Mouse (Mus musculus) spleen, embryonic (tissue): ENCODE results near the gene Sos2.
"Not testable (repeated sequence)": the region's sequence is repeated elsewhere in the genome, so short reads cannot be mapped to it uniquely, and the experiment has no call there.

Source experiments
- CTCF ChIA-PET: fragments of 350-600 bp; sonication (Branson Sonifier 250); formaldehyde crosslinking; loops from one replicate; lab custom pipeline; 2022; lab: Charles Lee

The Sos2 gene

GRCm38 (mm10) chr12:69573916-69574881, 107.5 kb downstream of the Sos2 start:
- CTCF ChIA-PET, result interaction anchor here (0.6 kb wide), 2 partner anchors 222 to 409 kb away, joined by 7 read pairs; no protein-coding TSS in a partner anchor

- CTCF ChIA-PET, result no interaction called here
Observed at GRCm38 (mm10) chr12:69573271-69573670, 108.4 kb downstream of the Sos2 start.

- CTCF ChIA-PET, result no interaction called here
Observed at GRCm38 (mm10) chr12:69569926-69570325, 111.7 kb downstream of the Sos2 start.

- CTCF ChIA-PET, result no interaction called here
Observed at GRCm38 (mm10) chr12:69568266-69568665, 113.4 kb downstream of the Sos2 start.

GRCm38 (mm10) chr12:69561006-69561405, 120.6 kb downstream of the Sos2 start:
- CTCF ChIA-PET, result not testable (repeated sequence)

GRCm38 (mm10) chr12:69556221-69556861, 125.3 kb downstream of the Sos2 start:
- CTCF ChIA-PET, result no interaction called here

GRCm38 (mm10) chr12:69545456-69546178, 136.0 kb downstream of the Sos2 start:
- CTCF ChIA-PET, result interaction anchor here (0.5 to 0.7 kb wide), 5 partner anchors 21 to 176 kb away, joined by 3 to 7 read pairs (median 4); no protein-coding TSS in a partner anchor

- CTCF ChIA-PET, result interaction anchor here (0.5 to 0.6 kb wide), 4 partner anchors 22 to 175 kb away, joined by 3 to 7 read pairs (median 4); no protein-coding TSS in a partner anchor
Observed at GRCm38 (mm10) chr12:69544994-69545393, 136.7 kb downstream of the Sos2 start.

GRCm38 (mm10) chr12:69544562-69544961, 137.1 kb downstream of the Sos2 start:
- CTCF ChIA-PET, result no interaction called here

- CTCF ChIA-PET, result interaction anchor here (0.6 kb wide), 2 partner anchors 21 to 97 kb away, joined by 3 to 14 read pairs; no protein-coding TSS in a partner anchor
Observed at GRCm38 (mm10) chr12:69542376-69542775, 139.3 kb downstream of the Sos2 start.

GRCm38 (mm10) chr12:69541663-69542062, 140.0 kb downstream of the Sos2 start:
- CTCF ChIA-PET, result interaction anchor here (0.6 kb wide), 1 partner anchor 96 kb away, joined by 3 read pairs; no protein-coding TSS in a partner anchor

GRCm38 (mm10) chr12:69539353-69539752, 142.3 kb downstream of the Sos2 start:
- CTCF ChIA-PET, result interaction anchor here (1.4 kb wide), 1 partner anchor 173 kb away, joined by 3 read pairs; no protein-coding TSS in a partner anchor

GRCm38 (mm10) chr12:69538362-69538950, 143.2 kb downstream of the Sos2 start:
- CTCF ChIA-PET, result interaction anchor here (0.6 to 1.4 kb wide), 5 partner anchors 9 to 180 kb away, joined by 3 read pairs; no protein-coding TSS in a partner anchor

GRCm38 (mm10) chr12:69537675-69538361, 143.8 kb downstream of the Sos2 start:
- CTCF ChIA-PET, result interaction anchor here (0.6 to 1.4 kb wide), 5 partner anchors 8 to 179 kb away, joined by 3 read pairs; no protein-coding TSS in a partner anchor

GRCm38 (mm10) chr12:69537243-69537674, 144.4 kb downstream of the Sos2 start:
- CTCF ChIA-PET, result interaction anchor here (1.1 kb wide), 1 partner anchor 21 kb away, joined by 3 read pairs; no protein-coding TSS in a partner anchor

- CTCF ChIA-PET, result no interaction called here
Observed at GRCm38 (mm10) chr12:69536616-69537242, 144.9 kb downstream of the Sos2 start.
